Mouse (Mus musculus) cortical plate, adult 2 months (tissue): ENCODE results near the gene Zfyve16. TPM values are rescaled to one million over a fixed set of nuclear protein-coding genes. Genes with fewer than 3 reads are reported as not detected.

Experiments
- H3K27ac ChIP-seq: fragments of 200-500 bp; 2 replicates; pipeline ENCODE4 v1.5.1; 2012; ENCODE audit warnings: low read length, control low read depth, inconsistent platforms; ENCODE audit not compliant: insufficient read depth
- H3K4me1 ChIP-seq: fragments of 200-500 bp; 2 replicates; pipeline ENCODE4 v1.6.1; 2011; ENCODE audit warnings: low read length; ENCODE audit not compliant: control insufficient read depth, insufficient read depth
- H3K4me3 ChIP-seq: fragments of 200-500 bp; 2 replicates; pipeline ENCODE4 v1.5.1; 2011; ENCODE audit warnings: mild to moderate bottlenecking, low read length, control low read depth; ENCODE audit not compliant: insufficient read depth
- CTCF ChIP-seq: fragments of 200-500 bp; IDR thresholded peaks from 2 replicates; pipeline ENCODE4 v1.5.1; 2011; ENCODE audit warnings: mild to moderate bottlenecking, control low read depth, low read length; ENCODE audit not compliant: insufficient read depth; ENCODE audit errors: extremely low read depth
- POLR2A ChIP-seq: fragments of 200-500 bp; IDR thresholded peaks from 2 replicates; pipeline ENCODE4 v1.6.1; 2011; ENCODE audit warnings: mild to moderate bottlenecking, low read length, control low read depth; ENCODE audit not compliant: insufficient read depth; ENCODE audit errors: extremely low read depth
- polyA plus RNA-seq: library from polyadenylated mRNA; depleted of rRNA; stranded (reverse); fragments of >200 nt; gene quantifications from 2 replicates; pipeline ENCODE4 v1.2.3, GENCODE M21; 2012; rRNA removed

Gene Zfyve16
- polyA plus RNA-seq, 1 experiment, result 11.6 TPM

DNA sequence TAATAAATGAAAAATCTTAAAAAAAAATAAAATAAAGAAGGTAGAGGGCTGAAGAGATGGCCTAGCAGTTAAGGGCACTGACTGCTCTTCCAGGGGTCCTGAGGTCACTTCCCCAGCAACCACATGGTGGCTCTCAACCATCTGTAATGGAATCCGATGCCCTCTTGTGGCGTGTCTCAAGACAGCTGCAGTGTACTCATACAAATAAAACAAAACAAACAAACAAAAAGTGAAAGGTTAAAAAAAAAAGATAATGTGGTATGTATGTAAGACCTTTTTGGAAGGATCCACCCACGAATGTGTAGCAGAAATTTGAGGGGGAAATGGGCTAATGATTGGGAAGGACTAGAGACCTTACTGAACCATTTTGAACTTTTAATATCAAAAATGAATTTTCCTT is 47.3 kb downstream of the Zfyve16 start:
- H3K4me3 ChIP-seq, result peak overlapping the region; percentile 36
- no peaks in the 10 kb centered on the region for H3K4me1 ChIP-seq
- H3K27ac ChIP-seq, result no peak overlapping the region
- TF ChIP-seq CTCF, result peak; percentile 48
- TF ChIP-seq POLR2A, result no peak

DNA sequence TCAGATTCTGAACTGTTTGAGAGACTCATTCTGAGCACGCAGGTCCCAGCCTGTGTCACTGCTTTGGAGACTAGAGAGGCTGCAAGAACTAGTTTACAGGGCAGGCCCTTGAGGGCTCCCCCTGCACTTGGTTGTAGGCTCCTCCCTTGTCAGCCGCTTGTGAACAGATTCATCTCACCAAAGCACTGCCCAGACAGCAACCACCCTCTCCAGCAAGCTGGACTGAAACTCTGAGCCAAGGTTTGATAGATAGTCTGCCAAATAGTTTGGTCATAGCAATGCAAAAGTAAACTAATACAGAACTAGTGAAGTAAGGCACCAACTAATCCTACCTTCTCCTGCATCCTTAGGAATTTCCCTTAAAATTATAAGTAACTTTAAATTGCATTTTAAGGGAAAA is 60.5 kb downstream of the Zfyve16 start:
- Histone ChIP-seq H3K4me3 (no peak overlapping the region), H3K4me1 (no peaks in the 10 kb centered on the region), H3K27ac (no peak overlapping the region)
- TF ChIP-seq POLR2A, result no peak
- TF ChIP-seq CTCF, result no peak

DNA sequence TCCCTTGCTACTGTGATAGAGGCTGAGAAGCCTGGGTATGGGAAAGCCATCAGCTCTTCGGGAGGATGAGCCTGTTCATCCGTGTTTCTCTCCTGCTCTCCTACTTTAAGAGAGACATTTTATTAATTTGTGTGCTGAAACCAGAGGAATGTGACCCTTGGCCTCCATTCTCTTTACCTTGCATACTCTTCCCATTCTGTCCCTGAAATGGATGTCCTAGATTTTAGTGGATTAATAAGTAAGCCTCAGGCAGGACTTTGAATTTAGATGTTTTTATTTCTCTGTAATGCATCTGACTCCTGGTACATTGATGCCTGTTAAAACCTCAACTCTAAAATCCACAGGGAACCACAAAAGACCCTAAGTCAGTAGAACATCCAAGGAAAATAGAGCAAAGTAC is 61.3 kb downstream of the Zfyve16 start:
- TF ChIP-seq CTCF (no peak), POLR2A (no peak)

GRCm38 (mm10) chr13:92467891-92468290 is 62.8 kb downstream of the Zfyve16 start:
- no peaks in the 10 kb centered on the region for H3K4me1 ChIP-seq
- TF ChIP-seq CTCF (no peak), POLR2A (no peak)
- H3K4me3 ChIP-seq, result no peak overlapping the region
- no peak overlapping the region for H3K27ac ChIP-seq

More for the DNA sequence above, 61.3 kb downstream of the Zfyve16 start:
- no peaks in the 10 kb centered on the region for H3K4me1 ChIP-seq
- H3K4me3 ChIP-seq, result no peak overlapping the region
- H3K27ac ChIP-seq, result no peak overlapping the region

DNA sequence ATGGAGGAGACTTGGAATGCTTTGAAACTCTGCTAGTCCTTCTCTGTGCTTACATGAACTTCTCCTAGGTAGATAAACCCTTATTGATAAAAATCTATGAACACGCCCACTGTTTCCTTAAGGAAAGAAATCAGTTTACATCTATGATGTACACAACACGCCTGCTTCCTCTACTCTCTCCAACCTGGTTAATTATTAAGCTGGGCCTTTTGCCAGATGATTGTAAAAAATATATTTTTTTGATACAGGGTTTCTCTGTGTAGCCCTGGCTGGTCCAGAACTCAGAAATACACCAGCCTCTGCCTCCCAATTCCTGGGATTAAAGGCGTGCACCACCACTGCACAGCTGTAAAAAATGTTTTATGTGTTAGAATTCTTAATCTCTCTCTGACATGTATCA is 66.0 kb downstream of the Zfyve16 start:
- Histone ChIP-seq H3K4me1 (no peaks in the 10 kb centered on the region), H3K27ac (no peak overlapping the region), H3K4me3 (no peak overlapping the region)
- TF ChIP-seq CTCF, result no peak
- TF ChIP-seq POLR2A, result no peak

DNA sequence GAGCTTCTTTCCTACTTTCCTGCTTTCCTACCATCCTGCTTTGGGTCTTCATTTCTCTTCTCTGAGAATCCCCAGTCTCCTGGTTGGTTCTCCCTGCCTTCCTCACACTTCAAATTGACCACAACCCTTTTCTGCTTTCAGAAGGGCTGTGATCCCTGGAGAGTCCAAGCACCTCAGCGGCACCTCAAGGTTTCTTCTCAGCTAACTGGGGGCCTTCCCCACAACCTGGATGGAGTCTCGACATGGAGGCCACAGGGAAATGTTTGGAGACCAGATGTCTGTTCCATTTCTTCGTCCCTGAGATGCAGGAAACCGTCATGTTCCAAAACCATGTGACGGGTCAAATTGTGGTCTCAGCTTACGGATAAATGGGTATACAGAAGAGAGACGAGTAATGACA is 83.8 kb downstream of the Zfyve16 start:
- Histone ChIP-seq H3K4me1 (no peaks in the 10 kb centered on the region), H3K27ac (no peak overlapping the region), H3K4me3 (no peak overlapping the region)
- TF ChIP-seq CTCF, result no peak
- no peak for TF ChIP-seq POLR2A

DNA sequence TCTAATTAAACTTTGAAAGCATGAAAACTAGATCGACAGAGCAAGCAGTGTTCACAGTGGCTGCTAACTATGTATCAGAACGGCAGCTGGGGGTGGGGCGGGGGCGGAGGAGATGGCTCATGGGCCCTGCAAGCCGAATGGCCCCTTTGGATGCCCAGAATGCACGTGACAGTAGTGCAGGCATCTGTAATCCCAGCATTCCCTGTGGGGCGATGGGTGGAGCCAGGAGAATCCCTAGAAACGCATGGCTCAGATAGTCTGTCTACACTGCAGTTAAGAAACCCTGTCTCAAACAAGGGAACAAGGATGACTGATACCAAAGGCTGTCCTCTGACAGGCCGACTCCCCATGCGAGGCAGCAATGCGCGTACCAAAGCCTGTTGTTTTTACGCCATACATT is 90.4 kb downstream of the Zfyve16 start:
- Histone ChIP-seq H3K4me1 (no peaks in the 10 kb centered on the region), H3K27ac (no peak overlapping the region), H3K4me3 (no peak overlapping the region)
- TF ChIP-seq POLR2A, result no peak
- TF ChIP-seq CTCF, result no peak

GRCm38 (mm10) chr13:92438656-92439055 is 92.0 kb downstream of the Zfyve16 start:
- TF ChIP-seq CTCF, result no peak
- no peak for TF ChIP-seq POLR2A
- Histone ChIP-seq H3K4me3 (no peak overlapping the region), H3K4me1 (no peaks in the 10 kb centered on the region), H3K27ac (no peak overlapping the region)

Other genes starting within 250 kb of the Zfyve16 start
- gene Gm20379, start 224.9 kb downstream of the Zfyve16 start, polyA plus RNA-seq, result not detected in 2 replicates
- gene Dhfr, start 176.1 kb downstream of the Zfyve16 start, polyA plus RNA-seq, result 2.5 TPM in 2 replicates
- 20.2 and 20.8 TPM in 2 replicates for gene Msh3, start 175.9 kb downstream of the Zfyve16 start, polyA plus RNA-seq
- gene Ankrd34b, start 105.0 kb downstream of the Zfyve16 start, polyA plus RNA-seq, result 7.8 and 7.9 TPM in 2 replicates
- gene Fam151b, start 46.9 kb downstream of the Zfyve16 start, polyA plus RNA-seq, result 9.9 and 11.7 TPM in 2 replicates
- not detected in 2 replicates for gene Spz1, start 45.3 kb upstream of the Zfyve16 start, polyA plus RNA-seq
- gene Serinc5, start 80.2 kb upstream of the Zfyve16 start, polyA plus RNA-seq, result 64.5 and 69.0 TPM in 2 replicates